9 mouse cellular contexts compared by ENCODE assay signal in genomic region chr13:24937839-24938166, GRCm38 (mm10). TPM values are rescaled to one million over a fixed set of nuclear protein-coding genes. Genes with fewer than 3 reads are reported as not detected.
DNase-seq lines count a peak whose midpoint lies in the region; ATAC-seq and TF ChIP-seq lines count a peak whose summit lies in the region.
"Had no signal": no experiment of that assay in that cellular context is flagged by ENCODE, and none has a peak within 500 bp of the region (broad histone marks: within the 10 kb centered on the region; RNA-seq: fewer than 3 reads in every experiment).

No protein-coding gene starts in this region.

- in situ Hi-C loops in CH12.LX (cut with MboI; ENCODE audit: low pct_ligation_motif_present, low pct_unique_long_range_greater_than_20kb, low sequenced_read_pairs), result loop anchor here (5.0 kb wide), 1 partner anchor 44 kb away; no protein-coding TSS in a partner anchor

- no peaks in the 10 kb centered on the region for H3K27me3 ChIP-seq in heart, embryonic 11.5 days (ENCODE audit: control insufficient read depth, insufficient read depth, low read length)
- H3K27me3 ChIP-seq in CH12.LX (replicated peaks), result peaks cover 13% of the 10 kb centered on the region

- ATAC-seq in heart, embryonic 11.5 days (replicated peaks; ENCODE audit: insufficient number of reproducible peaks, low FRiP score, low TSS enrichment), result 0 out of 2 replicates have a peak, but pooled peaks have one; percentile 3
- peak; percentile 21 for ATAC-seq in granulocyte monocyte progenitor cell, adult 5-6 weeks (replicated peaks; ENCODE audit: poor library complexity, severe bottlenecking)
- ATAC-seq in megakaryocyte, adult 5-6 weeks (ENCODE audit: poor library complexity, severe bottlenecking), result peak; percentile 41

- no peak for TF ChIP-seq EP300 in CH12.LX (IDR thresholded peaks at IDR 0.05; ENCODE audit: low read length)

- no peak for TF ChIP-seq CTCF in CH12.LX (conservative IDR thresholded peaks at IDR 0.05 in 1 of 2, IDR thresholded peaks at IDR 0.05 in 1 of 2; ENCODE audit: low read depth in 2 of 2, low read length in 2 of 2)

- DNase-seq in heart, adult 8-10 months (ENCODE audit: low spot score), result no peak
- no peak for DNase-seq in CH12.LX (ENCODE audit: extremely low read depth)
- no peak for DNase-seq in thymus, adult 18-20 months
- no peak for DNase-seq in c-Kit-positive CD71-positive TER-119-positive erythroid progenitor cells, embryonic 14.5 days (ENCODE audit: low spot score)
- no peak for DNase-seq in cerebellum, adult 18-20 months

- H3K4me2 ChIP-seq in heart, embryonic 11.5 days, result peak overlapping the region; percentile 83
- H3K4me2 ChIP-seq in CH12.LX (ENCODE audit: insufficient read depth, low read depth, poor library complexity, severe bottlenecking), result peak overlapping the region; percentile 80

- H3K9me3 ChIP-seq in heart, embryonic 11.5 days (replicated peaks; ENCODE audit: control insufficient read depth, low read length), result no peaks in the 10 kb centered on the region
- H3K9me3 ChIP-seq in CH12.LX (replicated peaks; ENCODE audit: low read length), result no peaks in the 10 kb centered on the region
- H3K9me3 ChIP-seq: G1E had no signal

- no peak for TF ChIP-seq RAD21 in CH12.LX (IDR thresholded peaks at IDR 0.05; ENCODE audit: low read depth, low read length)

- H3K36me3 ChIP-seq in heart, embryonic 11.5 days (ENCODE audit: control insufficient read depth, insufficient read depth, low read length), result no peaks in the 10 kb centered on the region
- H3K36me3 ChIP-seq in CH12.LX (replicated peaks in 1 of 2; ENCODE audit: control insufficient read depth in 1 of 2, insufficient read depth in 1 of 2, low read length in 1 of 2), result no peaks in the 10 kb centered on the region
- H3K36me3 ChIP-seq: G1E had no signal

- H3K4me1 ChIP-seq in heart, embryonic 11.5 days (ENCODE audit: control insufficient read depth, insufficient read depth, low read length), result no peaks in the 10 kb centered on the region; the same call in 1 of the 2 replicates
- H3K4me1 ChIP-seq in CH12.LX (ENCODE audit: control insufficient read depth in 1 of 2, insufficient read depth in 2 of 2), result peaks cover 3 to 10% of the 10 kb centered on the region in 2 experiments; a peak in 2 of 4 replicates

- no peak overlapping the region for H3K27ac ChIP-seq in heart, embryonic 11.5 days (ENCODE audit: low read depth, low read length)
- no peak overlapping the region for H3K27ac ChIP-seq in CH12.LX (ENCODE audit: insufficient read depth, low read depth)

- 18% methylated on average over 12 of the region's 12 CpGs for WGBS in heart, embryonic 11.5 days (ENCODE audit: insufficient replicate concordance)

- H3K79me2 ChIP-seq in CH12.LX (replicated peaks; ENCODE audit: control insufficient read depth, extremely low read depth, insufficient read depth, poor library complexity, severe bottlenecking), result no peaks in the 10 kb centered on the region; the same call in 1 of the 2 replicates

- peak overlapping the region; percentile 93 for H3K9ac ChIP-seq in heart, embryonic 11.5 days (ENCODE audit: low read depth, low read length)
- peak overlapping the region; percentile 82; the same call in 1 of the 2 replicates for H3K9ac ChIP-seq in CH12.LX (ENCODE audit: insufficient read depth, low read depth)

- H3K4me3 ChIP-seq in heart, embryonic 11.5 days (ENCODE audit: low read depth, low read length), result peak overlapping the region; percentile 89
- H3K4me3 ChIP-seq in CH12.LX (replicated peaks in 1 of 3; ENCODE audit: low read depth in 2 of 3, low read length in 2 of 3, poor library complexity in 1 of 3), result peak overlapping the region; percentile 50 to 90 (median 61)

- no peak for TF ChIP-seq POLR2A in CH12.LX (IDR thresholded peaks at IDR 0.05; ENCODE audit: low read depth, low read length)

- dilution Hi-C loops in CH12.LX (cut with MboI; ENCODE audit: extremely low pct_ligation_motif_present, extremely low pct_unique_long_range_greater_than_20kb, low sequenced_read_pairs), result no loop called here

TF ChIP-seq in CH12.LX, 34 proteins besides CTCF, POLR2A, EP300 and RAD21:
- TF ChIP-seq USF1 (IDR thresholded peaks at IDR 0.05; ENCODE audit: low read depth, low read length), result no peak
- TF ChIP-seq USF2 (conservative IDR thresholded peaks at IDR 0.05; ENCODE audit: low read depth, low read length), result no peak
- no peak for TF ChIP-seq ZMIZ1 (IDR thresholded peaks at IDR 0.05; ENCODE audit: low read depth, low read length)
- TF ChIP-seq ZKSCAN1 (IDR thresholded peaks at IDR 0.05; ENCODE audit: borderline replicate concordance, low read depth, low read length), result no peak
- TF ChIP-seq ZNF384 (IDR thresholded peaks at IDR 0.05; ENCODE audit: low read depth, low read length), result no peak
- TF ChIP-seq IRF4 (IDR thresholded peaks at IDR 0.05; ENCODE audit: low read depth, low read length), result no peak
- no peak for TF ChIP-seq TCF12 (IDR thresholded peaks at IDR 0.05; ENCODE audit: low read depth, low read length)
- TF ChIP-seq ZC3H11A (IDR thresholded peaks at IDR 0.05; ENCODE audit: low read depth, low read length), result no peak
- TF ChIP-seq PAX5 (IDR thresholded peaks at IDR 0.05; ENCODE audit: low read length), result no peak
TF ChIP-seq in CH12.LX: peak in this region for 0.

RNA-seq across cellular contexts. Expression of gene Aldh5a1, which starts 0.3 kb away (rescaled TPM):
- polyA plus RNA-seq in heart, embryonic 11.5 days (2014; fragmentation: Nextera tagmentation; extraction: Ambion mirVana), result 7.9 and 8.1 TPM in 2 replicates
- 10 to 100 TPM; 26.2 to 29.8 (median 27.0) TPM for total RNA-seq in heart, adult 8-10 months (2022)
- total RNA-seq in CH12.LX (2012; rRNA removed) (1.6 and 2.4 TPM in 2 replicates), CH12.LX (2014; rRNA removed) (0.36 and 0.50 TPM in 2 replicates)
- polyA plus RNA-seq in CH12.LX (2012; ENCODE audit: insufficient read length, low read depth), result 0.93 and 1.3 TPM in 2 replicates
- 1.5 TPM in 2 replicates for total RNA-seq in granulocyte monocyte progenitor cell, adult 5-6 weeks (2014; fragmentation: Nextera tagmentation)
- total RNA-seq in granulocyte monocyte progenitor cell, adult 5-6 weeks (2017), result 2.6 and 3.1 TPM in 2 replicates
- 0.62 and 0.89 TPM in 2 replicates for total RNA-seq in megakaryocyte, adult 5-6 weeks (2015)
- 0.89 and 1.1 TPM in 2 replicates for total RNA-seq in megakaryocyte, adult 5-6 weeks (2017)
- polyA plus RNA-seq: G1E had no signal

RNA-seq across cellular contexts. Expression of gene Gpld1, which starts 5.1 kb away (rescaled TPM):
- polyA plus RNA-seq in heart, embryonic 11.5 days (2014; fragmentation: Nextera tagmentation; extraction: Ambion mirVana), result 0.11 and 0.42 TPM in 2 replicates
- 1 to 10 TPM; 1.7 to 2.7 (median 2.3) TPM for total RNA-seq in heart, adult 8-10 months (2022)
- total RNA-seq in CH12.LX (2012; rRNA removed) (1.0 and 1.4 TPM in 2 replicates), CH12.LX (2014; rRNA removed) (0.30 and 0.34 TPM in 2 replicates)
- 0.23 and 0.57 TPM in 2 replicates for polyA plus RNA-seq in CH12.LX (2012; ENCODE audit: insufficient read length, low read depth)
- total RNA-seq in granulocyte monocyte progenitor cell, adult 5-6 weeks (2014; fragmentation: Nextera tagmentation), result 0.43 TPM in 1 of 2 replicates, not detected in the other
- total RNA-seq in granulocyte monocyte progenitor cell, adult 5-6 weeks (2017), result 0.17 and 0.52 TPM in 2 replicates
- total RNA-seq in megakaryocyte, adult 5-6 weeks (2015), result 0.66 and 0.91 TPM in 2 replicates
- total RNA-seq in megakaryocyte, adult 5-6 weeks (2017), result 1.1 and 1.5 TPM in 2 replicates

Comparison
In these comparisons a context has a peak if more than half of its experiments do, and no peak if none do; other contexts are left out.
1. RNA of gene Aldh5a1, which starts 0.3 kb away (total RNA-seq): 26.2 to 29.8 TPM in heart, adult 8-10 months; 1.5 to 3.1 TPM in granulocyte monocyte progenitor cell, adult 5-6 weeks, 0.36 to 2.4 TPM in CH12.LX and 0.62 to 1.1 TPM in megakaryocyte, adult 5-6 weeks; every median in the first group is over 4 times any median in the second.
2. Peak in every context shown above with its lines, with median percentiles within 50 percentile points of each other: ATAC-seq.